Comparison of ENCODE assay signal across 16 mouse cellular contexts in genomic region chr3:33093646-33094045, GRCm38 (mm10). TPM values are rescaled to one million over a fixed set of nuclear protein-coding genes. Genes with fewer than 3 reads are reported as not detected.
DNase-seq lines count a peak whose midpoint lies in the region; ATAC-seq and TF ChIP-seq lines count a peak whose summit lies in the region.
"Had no signal": no experiment of that assay in that cellular context is flagged by ENCODE, and none has a peak within 500 bp of the region (broad histone marks: within the 10 kb centered on the region; RNA-seq: fewer than 3 reads in every experiment).

No protein-coding gene starts in this region.

- no peak overlapping the region for H3K9ac ChIP-seq in neural tube, embryonic 13.5 days
- H3K9ac ChIP-seq in neural tube, embryonic 15.5 days (replicated peaks): no peak overlapping the region
- no peak overlapping the region for H3K9ac ChIP-seq in hindbrain, embryonic 12.5 days
- H3K9ac ChIP-seq in midbrain, embryonic 15.5 days: no peak overlapping the region
- H3K9ac ChIP-seq in stomach, postnatal 0 days (ENCODE audit: low read length): no peak overlapping the region
- H3K9ac ChIP-seq in intestine, embryonic 16.5 days (ENCODE audit: low read depth, low read length): no peak overlapping the region
- H3K9ac ChIP-seq: embryonic facial prominence, embryonic 15.5 days; forebrain, embryonic 12.5 days; liver, embryonic 13.5 days had no signal

- no peaks in the 10 kb centered on the region for H3K9me3 ChIP-seq in neural tube, embryonic 13.5 days
- H3K9me3 ChIP-seq in neural tube, embryonic 15.5 days (replicated peaks): no peaks in the 10 kb centered on the region
- H3K9me3 ChIP-seq in hindbrain, embryonic 12.5 days (replicated peaks): no peaks in the 10 kb centered on the region
- no peaks in the 10 kb centered on the region for H3K9me3 ChIP-seq in midbrain, embryonic 15.5 days
- H3K9me3 ChIP-seq in stomach, postnatal 0 days (ENCODE audit: control insufficient read depth, low read length): no peaks in the 10 kb centered on the region
- no peaks in the 10 kb centered on the region for H3K9me3 ChIP-seq in intestine, embryonic 16.5 days (ENCODE audit: control insufficient read depth, low read length)
- H3K9me3 ChIP-seq: embryonic facial prominence, embryonic 15.5 days; forebrain, embryonic 12.5 days; liver, embryonic 13.5 days had no signal

- H3K36me3 ChIP-seq in neural tube, embryonic 13.5 days: no peaks in the 10 kb centered on the region
- no peaks in the 10 kb centered on the region for H3K36me3 ChIP-seq in neural tube, embryonic 15.5 days
- H3K36me3 ChIP-seq in hindbrain, embryonic 12.5 days: no peaks in the 10 kb centered on the region
- H3K36me3 ChIP-seq in midbrain, embryonic 15.5 days (replicated peaks): no peaks in the 10 kb centered on the region
- no peaks in the 10 kb centered on the region for H3K36me3 ChIP-seq in stomach, postnatal 0 days (ENCODE audit: control insufficient read depth, insufficient read depth, low read length)
- H3K36me3 ChIP-seq in intestine, embryonic 16.5 days (ENCODE audit: control insufficient read depth, insufficient read depth, low read length): no peaks in the 10 kb centered on the region
- H3K36me3 ChIP-seq: embryonic facial prominence, embryonic 15.5 days; forebrain, embryonic 12.5 days; liver, embryonic 13.5 days had no signal

- H3K27ac ChIP-seq in neural tube, embryonic 13.5 days (replicated peaks): peak overlapping the region; percentile 49; the same call in 1 of the 2 replicates
- no peak overlapping the region for H3K27ac ChIP-seq in neural tube, embryonic 15.5 days (replicated peaks)
- peak overlapping the region; percentile 35; the same call in 1 of the 2 replicates for H3K27ac ChIP-seq in hindbrain, embryonic 12.5 days
- H3K27ac ChIP-seq in midbrain, embryonic 15.5 days: no peak overlapping the region
- H3K27ac ChIP-seq in stomach, postnatal 0 days (replicated peaks): no peak overlapping the region
- no peak overlapping the region for H3K27ac ChIP-seq in intestine, embryonic 16.5 days (ENCODE audit: low read length)
- H3K27ac ChIP-seq: embryonic facial prominence, embryonic 15.5 days; forebrain, embryonic 12.5 days; gastrocnemius, adult 2 months; liver, embryonic 13.5 days had no signal

- DNase-seq in kidney, adult 9 months: peak; percentile 33
- no peak for DNase-seq in stomach, postnatal 0 days (ENCODE audit: low spot score)
- no peak for DNase-seq in heart, postnatal 4 days
- DNase-seq: cerebellum, adult 11 months; gastrocnemius, adult 2 months; heart, adult 18-20 months; liver, embryonic 13.5 days had no signal

- ATAC-seq in neural tube, embryonic 13.5 days (ENCODE audit: low read depth): peak; percentile 80
- ATAC-seq in neural tube, embryonic 15.5 days (ENCODE audit: low FRiP score): no peak
- ATAC-seq in hindbrain, embryonic 12.5 days (ENCODE audit: low FRiP score): peak; percentile 49; the same call in 1 of the 2 replicates
- ATAC-seq in midbrain, embryonic 15.5 days (replicated peaks): peak; percentile 60; the same call in 1 of the 2 replicates
- ATAC-seq in stomach, postnatal 0 days (ENCODE audit: low FRiP score, low TSS enrichment): no peak
- ATAC-seq in intestine, embryonic 16.5 days: no peak

- H3K4me1 ChIP-seq in neural tube, embryonic 13.5 days (replicated peaks): peaks cover 20% of the 10 kb centered on the region
- peaks cover 12% of the 10 kb centered on the region for H3K4me1 ChIP-seq in neural tube, embryonic 15.5 days
- H3K4me1 ChIP-seq in hindbrain, embryonic 12.5 days: peaks cover 13% of the 10 kb centered on the region
- peaks cover 11% of the 10 kb centered on the region for H3K4me1 ChIP-seq in midbrain, embryonic 15.5 days
- no peaks in the 10 kb centered on the region for H3K4me1 ChIP-seq in stomach, postnatal 0 days (replicated peaks; ENCODE audit: control insufficient read depth, insufficient read depth)
- H3K4me1 ChIP-seq in intestine, embryonic 16.5 days (ENCODE audit: control insufficient read depth, insufficient read depth, low read length): no peaks in the 10 kb centered on the region
- H3K4me1 ChIP-seq: liver, embryonic 13.5 days had no signal

- TF ChIP-seq CTCF in stomach, postnatal 0 days (IDR thresholded peaks at IDR 0.05; ENCODE audit: low read depth): no peak

- H3K4me2 ChIP-seq in neural tube, embryonic 13.5 days: no peak overlapping the region
- no peak overlapping the region for H3K4me2 ChIP-seq in neural tube, embryonic 15.5 days
- no peak overlapping the region for H3K4me2 ChIP-seq in hindbrain, embryonic 12.5 days (replicated peaks)
- no peak overlapping the region for H3K4me2 ChIP-seq in midbrain, embryonic 15.5 days
- no peak overlapping the region for H3K4me2 ChIP-seq in stomach, postnatal 0 days (replicated peaks; ENCODE audit: low read depth)
- H3K4me2 ChIP-seq in intestine, embryonic 16.5 days (ENCODE audit: low read depth, low read length): no peak overlapping the region
- H3K4me2 ChIP-seq: embryonic facial prominence, embryonic 15.5 days; forebrain, embryonic 12.5 days; liver, embryonic 13.5 days had no signal

- H3K27me3 ChIP-seq in neural tube, embryonic 13.5 days: no peaks in the 10 kb centered on the region
- H3K27me3 ChIP-seq in neural tube, embryonic 15.5 days (replicated peaks): no peaks in the 10 kb centered on the region
- H3K27me3 ChIP-seq in hindbrain, embryonic 12.5 days: no peaks in the 10 kb centered on the region
- no peaks in the 10 kb centered on the region for H3K27me3 ChIP-seq in midbrain, embryonic 15.5 days (replicated peaks)
- H3K27me3 ChIP-seq in stomach, postnatal 0 days (ENCODE audit: control insufficient read depth, insufficient read depth, low read length): no peaks in the 10 kb centered on the region
- no peaks in the 10 kb centered on the region for H3K27me3 ChIP-seq in intestine, embryonic 16.5 days (replicated peaks; ENCODE audit: control insufficient read depth, insufficient read depth, low read length)
- H3K27me3 ChIP-seq: embryonic facial prominence, embryonic 15.5 days; forebrain, embryonic 12.5 days; liver, embryonic 13.5 days had no signal

- no peak for TF ChIP-seq EP300 in stomach, postnatal 0 days (optimal IDR thresholded peaks at IDR 0.05)

- WGBS in neural tube, embryonic 13.5 days: 63% methylated on average over 6 of the region's 6 CpGs
- 52% methylated on average over 6 of the region's 6 CpGs for WGBS in neural tube, embryonic 15.5 days
- WGBS in hindbrain, embryonic 12.5 days: 53% methylated on average over 6 of the region's 6 CpGs
- 34% methylated on average over 6 of the region's 6 CpGs for WGBS in midbrain, embryonic 15.5 days
- 72% methylated on average over 6 of the region's 6 CpGs for WGBS in stomach, postnatal 0 days
- 70% methylated on average over 6 of the region's 6 CpGs for WGBS in intestine, embryonic 16.5 days

- no peak overlapping the region for H3K4me3 ChIP-seq in neural tube, embryonic 13.5 days
- no peak overlapping the region for H3K4me3 ChIP-seq in neural tube, embryonic 15.5 days (replicated peaks)
- H3K4me3 ChIP-seq in hindbrain, embryonic 12.5 days: no peak overlapping the region
- no peak overlapping the region for H3K4me3 ChIP-seq in midbrain, embryonic 15.5 days
- H3K4me3 ChIP-seq in stomach, postnatal 0 days (ENCODE audit: low read depth, low read length): no peak overlapping the region
- no peak overlapping the region for H3K4me3 ChIP-seq in intestine, embryonic 16.5 days (ENCODE audit: low read length)
- H3K4me3 ChIP-seq: embryonic facial prominence, embryonic 15.5 days; forebrain, embryonic 12.5 days; gastrocnemius, adult 2 months; liver, embryonic 13.5 days; myocyte had no signal

RNA-seq across cellular contexts. Expression of gene Pex5l, which starts 49.4 kb away (rescaled TPM):
- 3.6 and 4.1 TPM in 2 replicates for polyA plus RNA-seq in neural tube, embryonic 13.5 days (2015; fragmentation: Nextera tagmentation; extraction: Ambion mirVana)
- polyA plus RNA-seq in neural tube, embryonic 15.5 days (2015; fragmentation: Nextera tagmentation; extraction: Ambion mirVana): 3.5 and 4.5 TPM in 2 replicates
- 3.1 and 3.7 TPM in 2 replicates for polyA plus RNA-seq in hindbrain, embryonic 12.5 days (2016; fragmentation: Nextera tagmentation; extraction: Ambion mirVana)
- 1.8 and 2.4 TPM in 2 replicates for polyA plus RNA-seq in midbrain, embryonic 15.5 days (2015; fragmentation: Nextera tagmentation; extraction: Ambion mirVana)
- polyA plus RNA-seq in stomach, postnatal 0 days (2015; fragmentation: Nextera tagmentation; extraction: Ambion mirVana): 0.38 and 0.61 TPM in 2 replicates
- under 1 TPM; 0.41 TPM for total RNA-seq in heart, postnatal 4 days (2021)
- polyA plus RNA-seq in intestine, embryonic 16.5 days (2015; fragmentation: Nextera tagmentation; extraction: Ambion mirVana): 0.32 and 0.36 TPM in 2 replicates
- total RNA-seq: megakaryocyte progenitor cell, adult 5-6 weeks had no signal
- polyA plus RNA-seq: liver, embryonic 13.5 days had no signal

Comparison
In these comparisons a context has a peak if more than half of its experiments do, and no peak if none do; other contexts are left out.
1. ATAC-seq: peak in neural tube, embryonic 13.5 days (single experiment), hindbrain, embryonic 12.5 days (single experiment) and midbrain, embryonic 15.5 days (single experiment); none in neural tube, embryonic 15.5 days (single experiment), stomach, postnatal 0 days (single experiment) and intestine, embryonic 16.5 days (single experiment).
2. H3K27ac ChIP-seq: peak in neural tube, embryonic 13.5 days (single experiment) and hindbrain, embryonic 12.5 days (single experiment); none in neural tube, embryonic 15.5 days (single experiment), midbrain, embryonic 15.5 days (single experiment), stomach, postnatal 0 days (single experiment) and intestine, embryonic 16.5 days (single experiment).